Mouse (Mus musculus) heart, adult 8-10 months (tissue): ENCODE measurements around the gene Trank1. TPM values are rescaled to one million over a fixed set of nuclear protein-coding genes. Genes with fewer than 3 reads are reported as not detected.

Experiments
- DNase-seq: peaks from one replicate; pipeline ENCODE4 v3.0.0; 2022; ENCODE audit warnings: low spot score
- total RNA-seq, 4 experiments: library from RNA; stranded (reverse); gene quantifications; 2 replicates each; pipeline ENCODE4 v1.2.4; 2022

The Trank1 gene
- under 1 TPM in 1 of 4 experiments, not detected in 3; 0.16 TPM for total RNA-seq

DNA sequence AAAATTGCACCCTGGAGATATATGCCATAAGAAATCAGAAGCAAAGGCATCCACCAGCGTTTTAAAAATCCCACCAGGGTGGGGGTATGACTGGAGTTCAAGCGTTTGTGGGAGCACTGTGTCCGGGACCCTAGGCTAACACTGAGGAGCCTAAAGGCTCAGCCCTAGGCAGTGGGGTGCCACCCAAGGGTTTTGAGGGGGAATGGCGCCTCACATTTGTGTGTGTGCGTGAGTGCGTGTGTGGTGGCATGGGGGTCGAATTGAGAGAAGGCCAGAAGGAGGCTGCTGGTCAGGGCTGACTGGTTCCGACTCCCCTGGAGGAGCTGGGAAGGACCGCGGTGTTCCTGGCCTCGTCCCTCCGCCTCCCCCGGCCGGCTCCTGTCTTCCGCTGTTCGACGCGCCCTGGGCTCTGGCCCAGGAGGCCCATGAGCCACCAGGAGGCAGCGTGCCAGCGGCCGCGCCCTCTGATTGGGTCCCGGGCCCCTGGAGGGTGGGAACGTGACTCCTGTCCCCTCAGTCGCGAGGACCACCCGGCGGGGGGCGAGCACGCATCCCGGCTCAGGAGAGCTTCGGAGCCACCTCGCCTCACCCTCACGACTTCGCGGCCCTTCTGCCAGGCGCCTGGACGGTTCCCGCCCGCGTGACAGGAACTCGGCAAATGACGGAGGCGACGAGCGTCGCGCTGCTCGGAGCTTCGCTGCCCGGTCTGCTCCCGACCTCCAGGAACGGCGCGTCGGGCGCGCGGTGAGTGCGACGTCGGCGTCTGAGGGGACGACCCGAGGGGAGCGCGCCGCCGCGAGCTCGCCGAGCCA is at the start of gene Trank1:
Gene Trank1 (plus strand): TSS at position 709 of the 812 bp plus-strand sequence.
- DNase-seq = no peak

GRCm38 (mm10) chr9:111267998-111268397 is 43.5 kb upstream of the Trank1 start:
- DNase-seq = no peak

DNA sequence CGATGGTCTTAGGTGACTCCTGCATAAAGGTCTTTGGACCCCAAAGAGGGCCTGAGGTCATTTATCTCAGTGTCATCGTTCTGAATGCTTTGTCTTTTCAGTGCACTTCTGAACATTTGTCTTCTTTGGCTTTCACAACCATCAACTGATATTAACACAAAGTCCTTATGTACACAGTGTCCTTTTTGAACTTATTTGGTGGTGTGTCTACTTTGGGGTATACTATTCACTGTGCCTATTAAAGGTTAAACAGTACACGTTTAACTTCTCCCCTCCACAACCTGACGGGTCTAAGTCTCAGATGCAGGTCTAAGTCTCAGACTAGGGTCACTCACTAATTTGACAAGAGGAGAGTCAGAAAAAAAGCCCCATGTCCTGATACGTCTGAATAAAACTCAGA is 40.9 kb upstream of the Trank1 start:
- no peak for DNase-seq

DNA sequence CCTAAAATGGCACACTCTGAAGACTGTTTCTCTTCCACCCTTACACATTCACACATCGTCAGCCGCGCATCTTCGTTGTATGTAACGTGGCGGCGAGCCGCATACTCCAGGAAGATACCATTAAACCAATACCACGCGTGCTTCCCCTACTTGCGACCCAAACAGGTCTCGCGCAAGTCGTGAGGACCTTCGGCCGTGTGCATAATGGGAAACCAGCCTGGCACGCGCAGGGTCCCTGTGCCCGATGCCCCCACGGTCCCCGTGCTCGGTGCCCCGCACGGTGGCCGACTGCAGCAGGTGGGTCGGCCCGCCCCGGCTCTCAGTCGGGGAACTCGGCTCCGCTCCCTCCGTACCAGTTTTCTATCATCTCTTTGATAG is 40.5 kb upstream of the Trank1 start:
- no peak for DNase-seq

DNA sequence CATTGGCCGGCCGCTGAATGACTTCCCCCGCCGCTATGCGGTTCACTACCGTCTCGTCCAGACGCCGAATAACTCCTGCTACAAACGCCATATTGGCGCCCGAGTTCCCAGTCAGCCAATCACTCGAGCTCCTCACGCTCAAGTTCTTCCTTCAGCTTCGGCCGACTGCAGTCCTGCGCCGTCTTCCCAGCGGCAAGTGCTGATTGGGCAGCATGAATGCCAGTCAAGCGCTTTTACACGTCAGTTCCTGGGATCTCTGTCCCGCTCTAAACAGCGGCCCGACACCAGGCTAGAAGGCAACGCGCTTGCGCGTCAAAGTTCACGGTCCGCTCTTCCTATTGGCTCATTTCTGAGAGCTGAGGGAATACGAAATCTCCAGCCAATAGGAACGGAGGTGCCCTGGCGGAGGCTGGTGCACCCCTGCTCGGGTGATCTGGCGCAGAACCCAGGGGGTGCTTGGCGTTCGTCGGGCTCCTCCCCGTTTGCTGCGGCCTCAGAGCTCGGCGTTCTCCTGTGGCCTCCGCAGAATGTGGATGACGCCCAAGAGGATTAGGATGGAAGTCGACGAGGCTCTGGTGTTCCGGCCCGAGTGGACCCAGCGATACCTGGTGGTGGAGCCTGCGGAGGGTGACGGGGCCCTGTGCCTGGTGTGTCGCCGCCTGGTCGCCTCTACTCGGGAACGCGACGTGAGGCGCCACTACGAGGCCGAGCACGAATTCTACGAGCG is 39.9 kb upstream of the Trank1 start, which contains the start of the genes Mlh1 and Epm2aip1:
Gene Mlh1 (minus strand): TSS at position 358 of the 727 bp plus-strand sequence.
Gene Epm2aip1 (plus strand): TSS at position 496 of the 727 bp plus-strand sequence.
- peak; percentile 100 for DNase-seq

DNA sequence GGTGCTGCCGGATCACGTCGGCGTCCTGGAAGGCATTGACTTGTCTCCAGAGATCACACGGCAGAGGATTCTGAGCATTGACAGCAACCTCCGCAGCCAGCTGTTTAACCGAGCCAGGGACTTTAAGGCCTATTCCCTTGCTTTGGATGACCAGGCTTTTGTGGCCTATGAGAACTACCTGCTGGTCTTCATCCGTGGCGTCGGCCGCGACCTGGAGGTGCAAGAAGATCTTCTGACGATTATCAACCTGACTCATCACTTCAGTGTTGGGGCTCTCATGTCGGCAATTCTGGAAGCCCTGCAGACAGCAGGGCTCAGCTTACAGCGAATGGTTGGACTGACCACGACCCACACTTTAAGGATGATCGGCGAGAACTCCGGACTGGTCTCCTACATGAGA is 39.2 kb upstream of the Trank1 start:
- no peak for DNase-seq

- no peak for DNase-seq
Measured at GRCm38 (mm10) chr9:111272996-111273785, 38.3 kb upstream of the Trank1 start.

DNA sequence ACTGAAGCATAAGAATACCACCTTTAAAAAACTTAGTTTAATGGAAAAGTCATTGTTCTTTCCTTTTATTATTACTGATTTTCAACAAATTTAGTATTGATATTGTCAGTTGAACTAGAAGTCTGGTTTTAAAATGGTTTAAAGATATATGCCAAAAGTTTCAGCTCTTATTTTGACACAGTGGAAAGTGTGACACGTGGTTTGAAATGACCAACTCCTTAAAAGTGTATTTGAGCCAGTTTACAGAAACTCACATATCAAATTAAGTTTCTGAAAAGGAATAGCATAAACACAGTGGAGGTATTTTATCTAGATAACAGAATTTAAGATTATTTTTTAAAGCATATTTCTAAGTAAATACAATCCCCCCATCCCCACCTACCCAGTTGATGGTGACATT is 37.6 kb upstream of the Trank1 start:
- no peak for DNase-seq

- DNase-seq = no peak
Measured at GRCm38 (mm10) chr9:111275156-111275555, 36.4 kb upstream of the Trank1 start.

GRCm38 (mm10) chr9:111285061-111285460 is 26.5 kb upstream of the Trank1 start:
- DNase-seq = no peak

DNA sequence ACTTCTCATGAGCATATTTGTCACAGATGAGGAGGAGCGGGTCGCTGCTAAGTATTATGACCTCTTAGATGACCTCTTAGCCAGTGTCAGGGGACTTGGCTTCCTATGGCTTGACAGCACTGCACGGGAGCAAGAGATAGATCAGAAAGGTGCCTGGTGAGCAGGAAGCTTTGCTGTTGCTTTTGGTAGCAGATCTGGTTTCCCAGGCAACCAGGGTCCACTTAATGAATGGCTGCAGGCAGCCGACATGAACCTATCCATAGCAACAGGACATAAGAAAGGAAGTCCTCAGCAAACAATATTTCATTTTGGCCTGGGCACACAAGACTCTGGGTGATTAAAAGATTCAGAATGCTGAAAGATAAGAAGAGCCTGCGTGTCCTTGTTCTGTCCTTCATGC is 25.9 kb upstream of the Trank1 start:
- DNase-seq = no peak

GRCm38 (mm10) chr9:111286468-111286867 is 25.1 kb upstream of the Trank1 start:
- DNase-seq = no peak

DNA sequence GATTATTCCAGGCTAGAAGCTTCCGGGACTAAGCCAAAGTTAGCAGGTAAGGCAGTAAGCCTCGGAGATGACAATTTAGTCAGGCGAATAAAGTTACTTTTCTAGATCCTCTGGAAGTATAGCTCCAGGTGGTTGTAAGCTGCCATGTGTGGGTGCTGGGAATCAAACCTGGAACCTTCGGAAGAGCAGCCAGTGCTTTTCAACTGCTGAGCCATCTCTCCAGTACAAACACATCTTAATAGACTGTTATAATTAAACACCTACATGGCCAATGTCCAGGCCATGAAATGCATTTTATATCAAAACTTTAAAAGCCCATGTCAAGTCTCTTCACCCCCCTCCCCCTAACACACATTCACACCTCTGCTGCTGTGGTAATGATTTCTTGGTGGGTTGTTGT is 23.6 kb upstream of the Trank1 start:
- DNase-seq = no peak

DNA sequence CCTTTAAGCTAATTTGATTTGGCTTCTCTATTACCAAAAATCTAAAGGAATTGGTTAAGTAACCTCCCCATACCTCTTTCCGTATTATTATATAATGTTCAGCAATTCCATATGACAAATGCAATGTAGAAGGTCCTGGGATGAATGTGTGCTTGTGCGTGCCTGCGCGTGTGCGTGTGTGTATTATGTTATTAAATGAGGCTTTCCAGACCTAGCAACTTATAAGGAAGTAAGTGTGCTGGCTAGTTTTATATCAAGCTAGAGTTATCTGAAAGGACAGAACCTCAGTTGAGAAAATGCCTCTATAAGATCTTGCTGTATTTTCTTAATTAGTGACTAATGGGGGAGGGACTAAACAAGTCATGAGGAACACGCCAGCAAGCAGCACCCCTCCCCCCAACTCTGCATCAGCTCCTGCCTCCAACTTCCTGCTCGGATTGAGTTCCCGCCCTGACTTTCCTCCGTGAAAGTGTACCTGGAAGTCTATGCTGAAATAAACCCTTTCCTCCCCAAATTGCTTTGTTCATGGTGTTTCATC is 22.2 kb upstream of the Trank1 start:
- DNase-seq = no peak

- DNase-seq = peak; percentile 91
Measured at GRCm38 (mm10) chr9:111289832-111290339, 21.7 kb upstream of the Trank1 start.

DNA sequence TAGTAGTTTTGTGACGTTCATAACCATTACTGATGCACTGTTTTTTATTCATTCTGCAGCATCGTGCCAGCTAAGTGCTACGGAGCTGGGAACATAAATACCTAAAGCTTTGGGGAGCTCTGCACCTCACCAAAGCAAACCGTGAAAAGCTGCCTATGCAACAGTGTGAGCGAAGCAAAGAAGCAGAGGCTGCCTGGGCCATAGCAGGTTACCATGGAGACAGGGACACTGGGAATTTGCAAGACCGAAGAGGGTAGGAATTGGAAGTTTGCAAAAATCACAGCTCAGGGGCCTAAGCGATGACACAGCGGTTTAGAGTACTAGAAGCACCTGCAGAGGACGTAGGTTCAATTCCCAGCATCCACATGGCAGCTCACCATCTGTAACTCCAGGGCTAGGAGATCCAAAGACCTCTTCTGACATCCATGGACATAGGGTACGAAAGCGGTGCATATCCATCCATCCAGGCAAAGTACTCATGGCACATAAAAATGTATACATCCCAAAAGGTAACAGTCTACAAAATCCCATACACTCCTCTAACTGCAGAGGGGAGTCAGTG is 20.9 kb upstream of the Trank1 start:
- no peak for DNase-seq

- no peak for DNase-seq
Measured at GRCm38 (mm10) chr9:111293234-111293633, 18.3 kb upstream of the Trank1 start.

DNA sequence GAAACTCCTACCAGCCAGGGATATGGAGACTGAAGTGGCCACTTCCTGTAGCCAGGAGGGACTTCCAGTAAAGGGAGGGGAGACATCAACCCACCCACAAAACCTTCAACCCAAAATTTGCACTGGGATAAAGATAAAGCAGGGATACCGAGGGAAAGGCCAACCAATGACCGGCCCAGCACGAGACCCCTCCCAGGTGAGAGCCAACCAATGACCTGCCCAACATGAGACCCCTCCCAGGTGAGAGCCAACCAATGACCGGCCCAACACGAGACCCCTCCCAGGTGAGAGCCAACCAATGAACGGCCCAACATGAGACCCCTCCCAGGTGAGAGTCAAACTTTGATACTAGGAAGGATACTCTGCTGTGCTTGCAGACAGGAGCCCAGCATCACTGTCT is 16.6 kb upstream of the Trank1 start:
- no peak for DNase-seq

GRCm38 (mm10) chr9:111295323-111295722 is 16.2 kb upstream of the Trank1 start:
- DNase-seq = no peak

- no peak for DNase-seq
Measured at GRCm38 (mm10) chr9:111296433-111296832, 15.1 kb upstream of the Trank1 start.

DNA sequence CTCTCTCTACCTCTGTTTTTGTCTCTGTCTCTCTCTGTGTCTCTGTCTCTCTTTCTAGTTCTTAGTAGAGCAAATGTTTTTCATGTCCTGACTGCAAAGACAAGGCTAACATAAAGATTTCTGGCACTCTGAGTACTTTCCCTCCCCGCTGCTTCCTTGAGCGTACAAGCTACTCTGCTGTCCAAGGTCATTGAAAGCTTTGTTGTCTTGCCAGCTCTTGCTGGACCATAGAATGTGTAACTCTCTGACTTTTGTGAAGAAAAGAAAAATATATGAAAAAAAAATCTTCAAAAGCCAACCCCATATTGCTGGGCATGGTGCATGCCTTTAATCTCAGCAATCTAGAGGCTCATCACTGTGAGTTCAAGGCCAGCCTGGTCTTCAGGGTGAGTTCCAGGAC is 12.9 kb upstream of the Trank1 start:
- no peak for DNase-seq
